Mouse (Mus musculus) kidney, postnatal 0 days (tissue): ENCODE measurements around the gene Mia2. TPM values are rescaled to one million over a fixed set of nuclear protein-coding genes. Genes with fewer than 3 reads are reported as not detected.
"Not testable (repeated sequence)": the region's sequence is repeated elsewhere in the genome, so short reads cannot be mapped to it uniquely, and the experiment has no call there.

Experiments used
- ATAC-seq: fragments of 200-750 bp; cut with Nextera tagmentation; replicated peaks from 2 replicates; pipeline ENCODE4 v1.8.0; 2017; ENCODE audit warnings: low read depth, moderate number of reproducible peaks, moderate TSS enrichment, moderate library complexity; ENCODE audit not compliant: low FRiP score
- DNase-seq: peaks from one replicate; pipeline ENCODE4 v3.0.0-alpha.2; 2016; ENCODE audit warnings: low spot score
- H3K27ac ChIP-seq: fragments of 300-500 bp; sonication (generic); 2 replicates; pipeline ENCODE4 v1.5.1; 2014; ENCODE audit warnings: mild to moderate bottlenecking
- H3K27me3 ChIP-seq: fragments of 300-500 bp; sonication (generic); 2 replicates; pipeline ENCODE4 v1.6.1; 2014; ENCODE audit warnings: low read length, mixed read lengths; ENCODE audit not compliant: insufficient read depth
- H3K36me3 ChIP-seq: fragments of 300-500 bp; sonication (generic); 2 replicates; pipeline ENCODE4 v1.6.1; 2014; ENCODE audit warnings: low read length, mixed read lengths; ENCODE audit not compliant: insufficient read depth
- H3K4me1 ChIP-seq: fragments of 300-500 bp; sonication (generic); replicated peaks from 2 replicates; pipeline ENCODE4 v1.6.1; 2014; ENCODE audit warnings: antibody characterized with exemption, low read length, mixed read lengths; ENCODE audit not compliant: insufficient read depth
- H3K4me2 ChIP-seq: fragments of 300-500 bp; sonication (generic); 2 replicates; pipeline ENCODE4 v1.6.1; 2014; ENCODE audit warnings: mild to moderate bottlenecking, low read length, moderate library complexity, mixed read lengths
- H3K4me3 ChIP-seq: fragments of 300-500 bp; sonication (generic); replicated peaks from 2 replicates; pipeline ENCODE4 v1.5.1; 2014; ENCODE audit warnings: low read depth, low read length
- H3K9ac ChIP-seq: fragments of 300-500 bp; sonication (generic); 2 replicates; pipeline ENCODE4 v1.6.1; 2014; ENCODE audit warnings: low read depth, low read length
- H3K9me3 ChIP-seq: fragments of 300-500 bp; sonication (generic); replicated peaks from 2 replicates; pipeline ENCODE4 v1.6.1; 2016; ENCODE audit warnings: low read length, inconsistent platforms, mixed read lengths
- CTCF ChIP-seq: IDR thresholded peaks from 2 replicates; pipeline ENCODE4 v1.5.1; 2016; ENCODE audit warnings: antibody characterized with exemption, low read depth, mild to moderate bottlenecking, moderate library complexity
- WGBS: fragments of 180-500 bp; shearing (Covaris S2); extraction: QIAGEN DNeasy Blood & Tissue Kit; methylation state at CpG from one replicate; pipeline ENCODE4 v1.1.7; 2014; 5-methylcytosine and 5-hydroxymethylcytosine counted together
- polyA plus RNA-seq: library from polyadenylated mRNA; unstranded; fragments of >200 nt; fragmentation: Nextera tagmentation; extraction: Ambion mirVana; gene quantifications from 2 replicates; pipeline ENCODE4 v1.2.1, GENCODE M21; 2015

Mia2 gene
- 85.5 and 91.6 TPM in 2 replicates for polyA plus RNA-seq

DNA sequence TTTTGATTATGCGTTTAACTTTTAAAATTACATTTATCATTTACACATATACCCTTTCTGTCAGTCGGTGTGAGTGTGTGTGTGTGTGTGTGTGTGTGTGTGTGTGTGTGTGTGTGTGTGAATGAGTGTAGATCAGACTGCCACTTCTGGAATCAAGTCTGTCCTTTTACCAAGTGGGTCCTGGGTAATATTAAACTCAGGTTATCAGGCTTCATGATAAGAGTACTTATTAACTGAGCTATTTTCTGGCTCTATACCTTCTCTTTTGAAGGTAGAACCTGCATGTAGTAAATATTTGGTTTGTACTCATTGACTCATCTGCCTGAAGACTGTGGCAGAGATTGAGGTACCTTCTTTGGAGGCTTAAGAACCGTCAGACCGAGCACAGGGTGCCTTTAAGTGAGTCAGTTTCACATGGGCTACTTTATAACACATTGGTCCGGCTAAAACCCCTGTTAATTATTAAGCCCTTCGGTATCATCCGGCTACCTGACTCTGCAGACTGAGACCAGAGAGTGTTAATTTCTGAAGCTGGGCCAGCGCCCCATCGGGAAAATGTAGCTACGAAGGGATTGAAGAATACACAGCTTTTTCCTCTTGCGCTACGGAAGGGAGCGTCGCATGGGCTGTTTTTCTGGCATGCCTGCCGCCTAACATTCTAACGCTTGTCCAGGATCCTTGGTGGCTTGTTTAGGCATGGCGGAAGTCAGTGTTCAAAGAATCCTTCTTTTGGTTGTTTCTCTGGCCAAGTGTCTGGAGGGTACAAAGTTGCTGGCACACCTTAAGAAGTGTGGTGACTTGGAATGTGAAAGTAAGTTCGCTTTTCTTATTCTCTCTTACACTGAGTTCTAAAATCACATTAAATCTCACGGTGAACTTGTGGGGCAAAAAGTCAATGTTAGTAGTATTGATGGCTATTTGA, at the start of gene Mia2:
Gene Mia2, plus strand, starts transcription at position 696 of the 922 bp plus-strand sequence.
- H3K27me3 ChIP-seq, result no peaks in the 10 kb centered on the region
- peak within 1 kb of the TSS; percentile 44; the same call in 1 of the 2 replicates for H3K9ac ChIP-seq
- no peaks in the 10 kb centered on the region for H3K36me3 ChIP-seq
- H3K27ac ChIP-seq, result peak within 1 kb of the TSS; percentile 67; the same call in 1 of the 2 replicates
- H3K4me2 ChIP-seq, result peak within 1 kb of the TSS; percentile 38
- peak; percentile 90 for ATAC-seq
- peak within 1 kb of the TSS; percentile 30 for H3K4me3 ChIP-seq
- 64% methylated on average over 19 of the region's 19 CpGs for WGBS
- H3K9me3 ChIP-seq, result no peaks in the 10 kb centered on the region
- DNase-seq, result peak; percentile 58
- no peak for TF ChIP-seq CTCF
- no peaks in the 10 kb centered on the region for H3K4me1 ChIP-seq

DNA sequence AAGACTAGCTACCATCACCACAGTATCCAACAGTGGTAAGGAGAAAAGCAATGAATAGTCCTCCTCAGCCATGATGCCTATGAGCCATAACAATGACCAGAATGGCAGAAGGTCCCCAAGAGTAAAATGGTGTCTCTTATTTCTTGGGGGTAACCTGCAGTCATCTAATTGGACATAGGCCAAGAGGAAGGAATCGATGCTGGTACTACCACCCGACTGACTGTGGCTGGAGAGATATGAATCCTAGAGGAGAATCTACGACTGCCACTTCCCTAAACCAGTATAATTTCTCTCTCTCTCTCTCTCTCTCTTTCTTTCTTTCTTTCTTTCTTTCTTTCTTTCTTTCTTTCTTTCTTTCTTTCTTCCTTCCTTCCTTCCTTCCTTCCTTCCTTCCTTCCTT, 43.1 kb upstream of the Mia2 start:
- no peak for ATAC-seq

DNA sequence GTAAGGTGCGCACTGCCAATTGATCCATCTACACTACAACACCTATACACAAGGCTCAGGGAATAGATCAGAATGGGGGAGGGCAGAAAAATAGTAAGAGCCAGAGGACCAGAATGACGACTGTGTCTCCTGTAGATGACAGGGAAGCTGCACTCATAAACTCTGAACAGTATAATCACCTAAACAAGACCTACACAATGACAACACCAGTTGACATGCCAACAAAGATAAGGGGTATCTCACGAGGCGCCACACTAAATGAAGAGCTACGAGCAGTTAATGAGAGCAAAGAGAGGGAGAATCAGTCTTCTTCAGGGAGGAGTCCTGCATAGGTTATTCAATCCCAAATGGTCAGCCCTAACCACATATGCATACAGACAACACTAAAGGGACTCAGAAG, 42.4 kb upstream of the Mia2 start:
- no peak overlapping the region for H3K4me2 ChIP-seq
- H3K9ac ChIP-seq, result no peak overlapping the region
- no peaks in the 10 kb centered on the region for H3K9me3 ChIP-seq
- H3K4me3 ChIP-seq, result no peak overlapping the region
- H3K27ac ChIP-seq, result no peak overlapping the region
- no peak for TF ChIP-seq CTCF
- ATAC-seq (no peak), DNase-seq (no peak)
- peaks cover 14% of the 10 kb centered on the region; the same call in 1 of the 2 replicates for H3K36me3 ChIP-seq
- no peaks in the 10 kb centered on the region for H3K4me1 ChIP-seq
- 91% methylated on average over 5 of the region's 5 CpGs for WGBS
- H3K27me3 ChIP-seq, result no peaks in the 10 kb centered on the region

More for the DNA sequence above, 43.1 kb upstream of the Mia2 start:
- DNase-seq, result no peak
- H3K9me3 ChIP-seq, result no peaks in the 10 kb centered on the region
- no peak for TF ChIP-seq CTCF
- no peaks in the 10 kb centered on the region for H3K27me3 ChIP-seq
- H3K27ac ChIP-seq, result no peak overlapping the region
- H3K4me3 ChIP-seq, result no peak overlapping the region
- H3K36me3 ChIP-seq, result peaks cover 14% of the 10 kb centered on the region; the same call in 1 of the 2 replicates
- H3K4me2 ChIP-seq, result no peak overlapping the region
- 91% methylated on average over 3 of the region's 3 CpGs for WGBS
- no peaks in the 10 kb centered on the region for H3K4me1 ChIP-seq
- H3K9ac ChIP-seq, result no peak overlapping the region

DNA sequence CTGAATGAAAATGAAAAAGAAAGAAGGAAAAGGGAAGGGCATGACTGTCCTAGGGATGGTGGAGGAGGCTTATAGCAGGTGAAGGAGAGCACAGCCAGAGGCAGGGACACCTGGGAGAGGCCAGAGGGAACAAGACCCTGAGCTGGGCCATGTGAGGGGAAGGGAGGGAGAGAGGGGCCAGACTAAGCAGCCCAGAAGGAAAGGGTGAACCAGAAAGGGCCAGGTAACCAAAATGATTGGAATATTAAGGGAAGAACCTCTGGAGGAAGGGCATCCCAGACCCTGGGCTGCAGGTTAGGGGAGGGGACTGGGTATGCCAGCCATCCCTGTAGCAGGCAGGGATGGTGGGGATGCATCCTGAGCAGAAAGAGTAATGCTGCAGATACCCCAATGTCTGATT, 41.6 kb upstream of the Mia2 start:
- no peak for ATAC-seq
- no peak overlapping the region for H3K27ac ChIP-seq
- TF ChIP-seq CTCF, result no peak

DNA sequence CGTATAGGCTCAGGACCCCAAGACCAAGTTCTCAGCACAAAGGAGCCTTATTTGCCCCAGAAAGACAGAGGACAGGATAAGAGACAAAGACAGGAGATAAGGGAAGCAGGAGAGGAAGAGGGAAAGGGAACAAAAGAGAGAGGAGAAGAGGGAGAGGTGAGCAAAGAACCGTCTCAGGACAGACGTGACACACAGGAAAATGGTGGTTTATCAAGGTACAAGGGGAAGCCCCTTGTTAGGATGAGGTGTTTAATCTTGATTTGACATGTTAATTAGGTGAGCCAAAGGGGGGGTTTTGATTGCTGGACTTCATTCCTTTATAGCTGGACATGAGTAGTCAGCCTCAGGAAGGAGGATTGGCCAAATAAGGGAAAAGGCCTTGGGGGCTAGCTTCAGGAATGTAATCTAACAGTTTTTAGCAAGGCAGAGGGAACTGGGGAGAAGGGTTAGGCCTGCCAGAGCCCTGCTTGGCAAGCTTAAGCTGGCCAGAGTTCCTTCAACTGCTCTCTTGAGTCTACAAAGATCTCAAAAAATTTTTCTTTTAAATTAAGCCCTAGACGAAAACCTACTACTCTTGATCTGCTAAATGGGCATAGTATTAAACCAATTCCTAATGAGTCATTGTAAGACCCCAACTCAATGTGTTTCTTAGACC, 40.3 kb upstream of the Mia2 start:
- Histone ChIP-seq H3K9ac (no peak overlapping the region), H3K27ac (no peak overlapping the region), H3K27me3 (no peaks in the 10 kb centered on the region), H3K4me3 (no peak overlapping the region), H3K9me3 (no peaks in the 10 kb centered on the region), H3K4me2 (no peak overlapping the region), H3K4me1 (0 out of 2 replicates have a peak, but pooled peaks cover 5% of the 10 kb centered on the region), H3K36me3 (peaks cover 11% of the 10 kb centered on the region; the same call in 1 of the 2 replicates)
- DNase-seq (no peak), ATAC-seq (no peak)
- WGBS, result 74% methylated on average over 4 of the region's 4 CpGs
- no peak for TF ChIP-seq CTCF

More for the DNA sequence above, 41.6 kb upstream of the Mia2 start:
- Histone ChIP-seq H3K4me1 (no peaks in the 10 kb centered on the region), H3K27me3 (no peaks in the 10 kb centered on the region), H3K9me3 (no peaks in the 10 kb centered on the region), H3K9ac (no peak overlapping the region), H3K4me2 (no peak overlapping the region), H3K4me3 (no peak overlapping the region), H3K36me3 (peaks cover 13% of the 10 kb centered on the region; the same call in 1 of the 2 replicates)
- DNase-seq, result no peak

DNA sequence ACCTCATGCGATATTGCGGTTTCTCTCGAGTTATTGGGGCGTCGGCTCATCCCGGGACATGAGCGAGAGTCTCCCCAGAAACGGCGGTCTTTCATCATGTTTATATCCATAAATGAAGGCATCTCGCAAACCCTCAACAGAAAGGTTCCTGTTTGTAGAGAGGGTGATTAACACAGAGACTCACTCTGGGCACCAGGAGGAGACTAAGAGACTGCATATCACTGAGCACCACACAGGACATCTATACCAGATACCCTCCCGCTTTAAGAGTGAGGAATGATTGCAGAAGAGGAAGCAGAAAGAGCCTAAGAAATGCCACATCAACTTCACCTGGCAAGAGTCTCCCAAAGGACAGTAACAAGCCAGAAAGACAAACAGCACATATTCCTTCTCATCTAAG, 39.4 kb upstream of the Mia2 start:
- H3K36me3 ChIP-seq, result peaks cover 11% of the 10 kb centered on the region; the same call in 1 of the 2 replicates
- no peak overlapping the region for H3K27ac ChIP-seq
- no peak overlapping the region for H3K4me3 ChIP-seq
- DNase-seq (no peak), ATAC-seq (no peak)
- no peak overlapping the region for H3K9ac ChIP-seq
- no peaks in the 10 kb centered on the region for H3K27me3 ChIP-seq
- 97% methylated on average over 11 of the region's 11 CpGs for WGBS
- no peak for TF ChIP-seq CTCF
- 0 out of 2 replicates have a peak, but pooled peaks cover 6% of the 10 kb centered on the region for H3K4me1 ChIP-seq
- no peak overlapping the region for H3K4me2 ChIP-seq
- no peaks in the 10 kb centered on the region for H3K9me3 ChIP-seq

DNA sequence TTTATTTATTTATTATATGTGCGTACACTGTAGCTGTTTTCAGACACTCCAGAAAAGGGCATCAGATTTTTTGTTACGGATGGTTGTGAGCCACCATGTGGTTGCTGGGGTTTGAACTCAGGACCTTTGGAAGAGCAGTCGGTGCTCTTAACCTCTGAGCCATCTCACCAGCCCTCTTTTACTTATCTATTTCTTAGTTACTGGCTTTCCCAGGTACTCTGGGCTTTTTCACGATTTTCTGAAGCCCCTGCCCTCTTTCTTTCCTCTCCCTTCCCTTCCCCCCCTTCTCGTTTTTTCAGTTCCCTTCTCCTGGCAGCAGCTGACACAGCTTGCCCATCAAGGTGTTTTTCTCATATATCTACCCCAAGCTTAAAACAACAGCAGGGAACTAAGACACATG, 37.4 kb upstream of the Mia2 start:
- ATAC-seq, H3K27ac ChIP-seq, H3K9me3 ChIP-seq, H3K4me1 ChIP-seq, H3K4me3 ChIP-seq, H3K27me3 ChIP-seq, DNase-seq, H3K9ac ChIP-seq, H3K4me2 ChIP-seq: not testable (repeated sequence)
- H3K36me3 ChIP-seq, result peaks cover 11% of the 10 kb centered on the region; the same call in 1 of the 2 replicates
- 86% methylated on average over 5 of the region's 5 CpGs for WGBS
